Mouse (Mus musculus) left cerebral cortex, adult 11 months (tissue): Measurements from ENCODE around the gene Axl.
A peak's percentile ranks its signal among the peaks of the same experiment; 100 is the strongest.
"Not testable (repeated sequence)": the region's sequence is repeated elsewhere in the genome, so short reads cannot be mapped to it uniquely, and the experiment has no call there.

ENCODE experiments used
- DNase-seq: peaks from one replicate; pipeline ENCODE4 v3.0.0; 2022; ENCODE audit warnings: low spot score

Axl gene

DNA sequence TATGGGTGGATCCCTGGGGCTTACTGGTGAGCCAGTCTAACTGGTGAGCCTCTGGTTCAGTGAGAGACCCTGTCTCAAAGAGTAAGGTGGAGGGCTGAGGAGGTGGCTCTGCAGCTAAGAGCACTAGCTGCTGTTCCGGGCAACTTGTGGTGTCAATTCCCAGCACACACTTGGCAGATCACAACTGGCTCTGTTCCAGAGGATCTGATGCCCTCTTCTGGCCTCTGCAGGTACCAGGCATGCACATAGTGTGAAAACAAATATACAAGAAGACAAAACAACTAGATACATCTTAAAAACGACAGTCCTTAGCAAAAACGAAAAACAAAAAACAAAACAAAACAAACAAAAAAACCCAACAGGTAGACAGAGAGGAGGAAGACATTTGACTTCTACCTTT lies 5.2 kb upstream of the Axl start:
- DNase-seq = no peak

DNA sequence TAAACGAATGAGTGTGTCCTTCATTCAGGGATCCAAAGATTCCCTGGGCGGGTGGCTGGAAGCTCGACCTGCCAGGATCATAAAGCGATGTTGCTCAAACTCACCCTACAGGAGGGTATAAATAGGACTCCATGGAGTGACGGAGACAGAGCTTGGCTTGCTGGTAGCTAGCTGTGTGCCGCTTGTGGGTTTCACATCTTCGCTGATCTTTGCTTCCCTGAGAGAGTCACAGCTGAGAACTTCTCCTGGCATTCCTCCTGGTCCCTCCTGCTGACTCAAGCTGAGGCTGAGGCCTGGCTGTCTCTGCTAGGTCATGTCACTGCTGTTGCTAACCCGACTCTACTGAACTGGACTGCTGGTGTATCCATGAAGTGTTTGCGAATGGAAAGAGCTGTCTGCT lies 4.5 kb upstream of the Axl start:
- DNase-seq = not testable (repeated sequence)

DNA sequence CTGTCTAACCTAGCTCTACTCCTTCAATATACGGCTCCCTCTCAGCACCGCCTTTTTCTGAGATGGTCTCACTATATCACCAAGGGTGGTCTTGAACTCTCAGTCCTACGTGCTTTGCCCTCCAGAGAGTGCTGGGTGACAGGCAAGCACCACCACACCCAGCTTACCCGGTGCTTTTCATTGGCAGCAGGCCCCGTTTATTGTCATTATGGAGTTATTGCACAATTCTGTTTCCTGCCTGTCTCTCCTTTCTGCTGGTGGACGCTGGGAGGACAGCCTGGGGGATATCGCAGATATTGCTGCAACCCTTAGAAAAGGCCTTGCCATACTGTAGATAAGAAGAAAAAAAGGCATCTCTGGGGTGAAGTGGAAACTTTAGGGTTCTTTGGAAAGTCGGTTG lies 2.1 kb upstream of the Axl start:
- DNase-seq = no peak

DNA sequence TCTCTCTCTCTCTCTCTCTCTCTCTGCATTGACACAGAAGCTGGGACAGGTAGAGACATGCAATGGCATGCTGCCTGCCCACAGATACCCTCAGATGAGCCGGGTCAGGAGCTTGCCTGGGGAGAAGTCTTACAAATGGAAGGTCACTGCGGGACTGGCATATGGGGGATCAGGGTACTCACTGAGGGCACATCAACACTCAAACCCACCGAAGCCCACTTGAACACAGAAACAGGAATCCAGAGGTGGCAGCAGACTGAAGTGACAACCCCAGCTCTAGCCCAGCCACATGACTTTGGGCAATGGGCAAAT lies 580 bp upstream of the Axl start:
- no peak for DNase-seq

DNA sequence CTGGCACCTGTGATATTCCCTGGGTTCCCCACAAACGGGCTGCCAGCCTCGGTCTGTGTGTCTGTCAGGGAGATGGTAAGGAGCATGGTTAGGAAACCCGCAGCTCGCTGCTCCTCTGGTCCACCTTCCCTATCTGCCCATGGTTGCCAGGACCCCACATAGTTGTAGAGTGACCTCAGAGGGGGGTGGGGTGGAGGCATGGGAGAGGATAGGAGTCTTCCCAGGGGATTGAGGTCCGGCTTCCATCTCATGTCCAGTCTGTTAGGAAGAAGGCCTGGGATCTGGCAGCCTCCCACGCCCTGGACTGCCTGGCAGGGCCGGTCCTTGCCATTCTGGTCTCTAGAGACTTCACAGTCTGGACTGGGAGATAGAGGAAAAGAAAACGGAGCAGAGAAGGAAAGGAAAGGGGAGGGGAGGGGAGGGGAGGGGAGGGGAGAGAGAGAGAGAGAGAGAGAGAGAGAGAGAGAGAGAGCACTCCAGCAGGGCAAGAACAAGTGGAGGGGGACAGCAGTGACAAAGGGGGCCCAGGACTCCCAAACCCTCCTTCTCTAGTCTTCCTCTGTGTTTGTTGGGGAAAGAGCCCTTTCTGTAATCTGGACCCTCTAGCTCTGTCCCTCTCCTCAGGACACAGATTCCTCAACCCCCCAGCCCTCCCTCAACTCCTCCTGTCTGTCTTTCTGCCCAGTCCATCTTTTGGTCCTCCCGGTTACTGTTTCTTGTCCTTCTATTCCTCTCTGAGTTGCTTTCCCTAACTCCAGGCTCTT lies 867 bp downstream of the Axl start:
- no peak for DNase-seq

- no peak for DNase-seq
Measured at GRCm38 (mm10) chr7:25786974-25787373, 1.5 kb downstream of the Axl start.

DNA sequence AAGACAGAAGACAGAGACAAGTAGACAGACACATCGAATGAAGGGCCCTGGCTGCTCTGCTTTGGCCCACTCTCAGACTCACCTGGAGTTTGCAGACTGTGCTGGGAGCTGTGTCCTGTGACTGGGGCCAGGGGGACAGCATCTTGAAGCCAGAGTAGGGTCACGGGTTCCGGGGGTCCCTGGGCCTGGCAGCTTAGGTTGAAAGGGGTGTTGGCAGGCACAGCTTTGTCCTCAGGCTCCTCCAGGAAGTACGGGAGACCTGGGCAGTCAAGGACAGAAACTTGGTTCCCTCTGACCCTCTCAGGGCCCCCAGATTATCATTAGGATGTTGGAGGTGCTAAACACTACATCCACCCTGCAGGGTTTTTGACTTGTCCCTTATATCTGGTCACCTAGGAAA lies 2.8 kb downstream of the Axl start:
- no peak for DNase-seq

- DNase-seq = no peak
Measured at GRCm38 (mm10) chr7:25784808-25785207, 3.7 kb downstream of the Axl start.

GRCm38 (mm10) chr7:25783746-25784145 lies 4.8 kb downstream of the Axl start:
- DNase-seq = no peak

- DNase-seq = no peak
Measured at GRCm38 (mm10) chr7:25782744-25783143, 5.8 kb downstream of the Axl start.

DNA sequence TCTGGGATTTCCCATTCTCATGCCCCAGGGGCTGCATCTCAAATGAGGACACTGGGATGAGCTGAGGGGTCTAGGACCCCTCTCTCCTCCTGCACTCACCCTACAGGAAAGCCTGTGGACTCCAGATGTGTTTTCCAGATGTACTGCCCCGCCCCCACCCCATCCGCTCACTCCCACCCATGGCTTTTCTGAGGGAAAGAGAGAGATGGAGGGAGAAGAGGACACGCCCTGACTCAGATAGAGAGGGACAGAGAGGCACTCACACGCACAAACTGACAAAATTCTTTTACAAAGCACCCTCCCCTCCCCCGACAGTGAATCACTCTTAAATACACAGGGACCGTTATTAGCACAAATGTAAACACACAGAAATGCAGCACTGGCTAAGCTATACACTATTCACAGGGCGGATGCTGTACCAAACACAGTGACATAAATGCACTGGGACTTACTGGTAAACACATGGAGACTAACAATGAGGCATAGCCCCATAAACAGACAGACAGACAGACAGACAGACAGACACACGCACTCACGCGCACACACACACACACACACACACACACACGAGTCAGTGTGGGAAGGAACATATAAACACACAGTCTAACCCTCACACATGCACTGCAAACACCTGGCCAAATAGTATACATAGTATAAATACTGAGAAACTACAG lies 6.4 kb downstream of the Axl start:
- DNase-seq = no peak

DNA sequence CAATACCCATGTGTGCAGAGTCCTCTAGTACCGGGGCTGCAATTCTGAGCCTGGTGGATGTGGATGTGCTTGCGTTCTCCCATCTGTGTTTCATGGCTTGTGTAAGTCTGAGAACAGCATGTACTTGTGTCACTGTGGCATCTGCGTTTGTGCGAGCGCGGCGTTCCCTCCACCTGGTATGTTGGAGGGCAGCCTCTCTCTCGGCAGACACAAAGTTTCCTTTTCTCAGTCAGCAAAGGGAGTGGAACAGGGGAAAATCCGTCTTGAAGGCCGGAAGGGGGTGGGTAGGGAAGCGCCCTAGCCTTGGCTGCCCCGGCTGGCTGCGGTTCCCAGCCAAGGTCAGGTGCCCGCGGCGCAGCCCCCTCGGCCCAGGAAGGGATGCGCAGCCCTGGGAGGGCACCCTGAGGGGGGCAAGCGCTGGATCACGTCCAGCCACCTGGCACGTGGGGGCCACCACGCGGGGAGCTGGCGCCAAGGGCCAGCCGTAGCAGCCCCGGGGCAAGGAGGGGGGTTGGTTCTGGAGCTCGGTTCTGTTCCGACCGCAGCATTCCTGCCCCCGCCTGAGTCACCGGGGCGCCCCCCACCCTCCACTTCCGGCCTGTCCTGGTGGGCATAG lies 7.1 kb downstream of the Axl start:
- DNase-seq = no peak

- DNase-seq = no peak
Measured at GRCm38 (mm10) chr7:25780753-25781152, 7.8 kb downstream of the Axl start.

- DNase-seq = no peak
Measured at GRCm38 (mm10) chr7:25780021-25780420, 8.5 kb downstream of the Axl start.

DNA sequence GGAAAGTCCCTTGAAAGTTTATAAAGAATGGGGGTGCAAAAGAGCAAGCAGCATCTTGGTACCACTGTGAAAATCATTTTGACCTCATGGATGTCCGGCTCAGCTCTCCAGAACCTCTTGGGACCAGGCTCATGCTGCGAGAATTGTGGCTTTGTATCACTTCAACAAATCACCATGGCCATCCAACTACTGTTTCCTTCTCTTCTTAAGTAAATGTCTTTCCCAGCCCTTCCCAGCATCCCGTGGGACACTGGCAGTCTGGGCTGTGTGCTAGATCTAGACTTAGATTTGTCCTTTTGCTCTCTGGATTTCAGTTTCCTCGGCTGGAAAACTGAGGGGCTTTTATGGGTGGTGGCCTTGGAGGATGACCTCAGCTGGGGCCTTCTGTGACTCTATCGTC lies 20.3 kb downstream of the Axl start:
- DNase-seq = no peak

DNA sequence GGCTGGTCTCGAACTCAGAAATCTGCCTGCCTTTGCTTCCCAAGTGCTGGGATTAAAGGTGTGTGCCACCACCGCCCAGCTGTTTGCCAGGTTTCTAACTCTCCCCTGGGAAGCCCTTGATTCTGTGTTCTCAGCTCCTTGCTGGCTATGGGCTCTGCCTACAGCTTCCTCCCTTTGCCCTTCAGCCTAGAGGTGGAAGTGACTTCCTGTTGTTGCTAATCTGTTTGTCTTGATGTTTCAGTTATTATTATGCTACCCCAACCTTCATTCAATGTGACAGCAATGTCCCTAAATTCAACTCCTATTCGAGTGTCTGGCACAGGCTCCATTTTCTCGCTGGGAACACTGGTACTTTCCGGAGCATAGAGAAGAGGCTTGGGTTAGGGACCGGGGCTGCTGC lies 22.4 kb downstream of the Axl start:
- no peak for DNase-seq

- no peak for DNase-seq
Measured at GRCm38 (mm10) chr7:25764221-25764620, 24.3 kb downstream of the Axl start.

DNA sequence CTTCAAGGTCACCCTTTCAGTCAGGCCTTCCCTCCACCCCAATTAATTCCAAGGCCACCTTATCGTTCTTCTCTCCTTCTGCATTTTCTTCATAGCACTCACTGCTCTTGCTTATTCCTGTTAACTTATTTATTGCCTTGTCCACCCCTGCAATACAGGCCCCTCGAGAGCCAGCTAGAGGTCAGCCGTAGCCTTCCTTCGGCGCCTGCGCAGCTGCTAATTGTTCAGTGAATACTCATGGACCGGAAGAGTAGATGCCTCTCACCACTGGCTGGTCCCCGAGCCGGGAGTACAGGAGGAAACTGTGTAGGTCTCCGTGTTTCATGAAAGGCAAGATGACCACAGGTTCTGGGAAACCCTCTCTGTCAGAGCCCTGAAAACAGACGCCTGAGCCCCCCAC lies 24.8 kb downstream of the Axl start:
- DNase-seq = no peak

DNA sequence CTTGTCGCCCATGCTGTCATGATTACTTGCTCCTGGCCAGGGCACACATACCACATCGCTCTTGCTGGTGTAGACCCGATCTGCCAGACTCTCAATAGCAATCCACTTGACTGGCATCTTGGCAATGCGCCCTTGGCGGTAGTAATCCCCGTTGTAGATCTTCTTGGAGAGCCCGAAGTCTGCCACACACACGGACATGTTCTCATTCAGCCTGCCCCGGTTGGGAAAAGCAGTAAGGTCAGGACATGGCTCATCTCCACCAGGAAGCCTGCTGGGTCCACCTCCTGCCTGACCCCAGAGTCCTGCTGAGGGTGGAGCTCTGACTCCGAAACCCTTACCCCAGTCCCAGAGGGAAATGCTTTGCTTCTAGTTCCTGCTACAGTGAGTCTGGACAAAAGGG lies 27.2 kb downstream of the Axl start:
- no peak for DNase-seq

DNA sequence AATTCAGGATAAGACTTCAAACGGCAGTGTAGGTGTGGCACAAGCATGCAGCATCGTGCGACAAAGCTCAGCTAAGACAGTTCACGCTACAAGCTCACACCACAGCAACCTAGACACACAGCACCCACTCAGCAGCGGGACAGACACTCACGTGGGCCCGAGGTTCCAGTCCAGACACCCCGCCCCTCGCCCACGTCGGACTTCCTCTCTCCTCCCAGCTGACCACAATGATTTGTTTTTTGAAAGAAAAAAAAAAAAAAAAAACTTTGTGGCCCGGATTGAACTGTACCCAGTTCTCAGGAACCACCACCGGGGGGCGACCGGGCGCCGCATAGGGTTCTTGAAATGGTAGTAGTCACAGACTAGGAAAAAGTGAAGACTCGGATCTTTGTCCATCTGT lies 32.5 kb downstream of the Axl start:
- DNase-seq = peak; percentile 77

GRCm38 (mm10) chr7:25755468-25755833 lies 33.1 kb downstream of the Axl start:
- DNase-seq = no peak

GRCm38 (mm10) chr7:25754738-25755467 lies 33.6 kb downstream of the Axl start, which contains the start of gene Hnrnpul1:
TSS of gene Hnrnpul1 (minus strand) at chr7:25754757.
- DNase-seq = peak; percentile 99

DNA sequence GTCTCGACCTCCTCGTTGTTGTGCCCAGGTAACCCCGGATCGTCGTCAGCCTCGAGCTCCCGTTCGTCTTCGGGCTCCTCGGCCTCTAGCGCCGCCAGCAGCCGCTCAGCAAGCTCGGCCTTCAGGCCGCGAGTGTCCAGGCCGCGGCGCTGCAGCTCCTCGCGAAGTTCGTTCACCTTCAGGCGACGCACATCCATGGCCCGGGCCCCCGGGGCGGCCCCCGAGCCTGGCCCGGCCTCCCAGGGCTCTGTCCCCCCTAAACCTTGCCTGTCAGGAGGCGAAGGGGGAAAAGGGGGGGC lies 34.1 kb downstream of the Axl start:
- DNase-seq = no peak
